ENCODE assay signal across 11 mouse cellular contexts in the genomic region with DNA sequence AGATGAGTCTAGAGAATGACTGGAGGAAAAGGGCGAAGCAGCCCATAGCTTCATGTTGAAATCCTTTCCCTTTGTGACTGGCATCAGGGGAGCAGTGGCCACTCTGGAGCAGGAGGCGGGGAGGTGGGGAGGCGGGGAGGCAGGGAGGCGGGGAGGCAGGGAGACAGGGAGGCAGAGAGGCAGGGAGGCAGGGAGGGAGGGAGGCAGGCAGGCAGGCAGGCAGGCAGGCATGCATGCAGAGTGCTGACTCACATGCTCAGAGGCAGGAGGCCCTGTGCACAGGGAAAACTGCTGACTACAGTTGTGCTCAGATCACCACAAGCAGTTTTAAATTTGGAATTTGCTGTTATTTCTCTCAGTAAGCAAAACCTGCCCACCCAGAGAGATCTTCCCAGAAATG. TPM values are rescaled to one million over a fixed set of nuclear protein-coding genes. Genes with fewer than 3 reads are reported as not detected.
DNase-seq lines count a peak whose midpoint lies in the region; ATAC-seq lines count a peak whose summit lies in the region.
"Had no signal": no experiment of that assay in that cellular context is flagged by ENCODE, and none has a peak within 500 bp of the region (broad histone marks: within the 10 kb centered on the region; RNA-seq: fewer than 3 reads in every experiment).

No protein-coding gene starts in this region.

- in situ Hi-C loops in ES-E14 (cut with MboI; ENCODE audit: low sequenced_read_pairs in 2 of 2, unreplicated experiment in 2 of 2) = no loop called here

- DNase-seq in forebrain, embryonic 10.5 days (ENCODE audit: extremely low spot score, low spot score) = no peak
- DNase-seq in forebrain, embryonic 14.5 days (ENCODE audit: low spot score) = no peak
- DNase-seq in ES-E14 (ENCODE audit: low read depth, low spot score) = no peak
- DNase-seq in liver, embryonic 11.5 days (ENCODE audit: low spot score) = no peak
- DNase-seq in testis, postnatal 10 days (ENCODE audit: low spot score) = no peak
- DNase-seq in layer of hippocampus, adult 18-20 months (ENCODE audit: low spot score in 2 of 2) = no peak
- DNase-seq: gastrocnemius, postnatal 36 days had no signal

- H3K9ac ChIP-seq in forebrain, embryonic 14.5 days (ENCODE audit: low read length) = no peak overlapping the region
- no peak overlapping the region; the same call in 1 of the 2 replicates for H3K9ac ChIP-seq in ES-E14 (ENCODE audit: insufficient read depth, low read depth, low read length, poor library complexity, severe bottlenecking)
- H3K9ac ChIP-seq in intestine, embryonic 16.5 days (ENCODE audit: low read depth, low read length) = no peak overlapping the region
- H3K9ac ChIP-seq in liver, embryonic 11.5 days (ENCODE audit: low read depth, low read length) = no peak overlapping the region
- H3K9ac ChIP-seq: hindbrain, embryonic 13.5 days; stomach, embryonic 15.5 days had no signal

- no peak overlapping the region for H3K4me3 ChIP-seq in forebrain, embryonic 10.5 days
- no peak overlapping the region for H3K4me3 ChIP-seq in forebrain, embryonic 14.5 days (ENCODE audit: low read depth, low read length)
- H3K4me3 ChIP-seq in ES-E14 (ENCODE audit: insufficient read depth in 1 of 2, low read depth in 1 of 2, low read length in 2 of 2, poor library complexity in 1 of 2, severe bottlenecking in 1 of 2) = no peak overlapping the region
- H3K4me3 ChIP-seq in intestine, embryonic 16.5 days (ENCODE audit: low read length) = no peak overlapping the region
- no peak overlapping the region for H3K4me3 ChIP-seq in liver, embryonic 11.5 days (ENCODE audit: low read depth, low read length)
- H3K4me3 ChIP-seq: hindbrain, embryonic 13.5 days; stomach, embryonic 15.5 days had no signal

- H3K4me2 ChIP-seq in forebrain, embryonic 14.5 days (ENCODE audit: low read length) = no peak overlapping the region
- no peak overlapping the region for H3K4me2 ChIP-seq in intestine, embryonic 16.5 days (ENCODE audit: low read depth, low read length)
- H3K4me2 ChIP-seq in liver, embryonic 11.5 days = no peak overlapping the region
- H3K4me2 ChIP-seq: hindbrain, embryonic 13.5 days; stomach, embryonic 15.5 days had no signal

- peaks cover 8% of the 10 kb centered on the region for H3K4me1 ChIP-seq in forebrain, embryonic 10.5 days
- H3K4me1 ChIP-seq in forebrain, embryonic 14.5 days (ENCODE audit: control insufficient read depth, insufficient read depth, low read length) = no peaks in the 10 kb centered on the region
- peaks cover 0 to 2% of the 10 kb centered on the region in 2 experiments; a peak in 1 of 4 replicates for H3K4me1 ChIP-seq in ES-E14 (ENCODE audit: control insufficient read depth in 2 of 2, insufficient read depth in 2 of 2, low read length in 2 of 2, poor library complexity in 1 of 2)
- H3K4me1 ChIP-seq in intestine, embryonic 16.5 days (ENCODE audit: control insufficient read depth, insufficient read depth, low read length) = no peaks in the 10 kb centered on the region
- no peaks in the 10 kb centered on the region for H3K4me1 ChIP-seq in liver, embryonic 11.5 days (replicated peaks; ENCODE audit: control insufficient read depth, insufficient read depth, low read length)
- H3K4me1 ChIP-seq: hindbrain, embryonic 13.5 days; stomach, embryonic 15.5 days had no signal

- no peaks in the 10 kb centered on the region for H3K27me3 ChIP-seq in forebrain, embryonic 10.5 days (ENCODE audit: poor library complexity, severe bottlenecking)
- no peaks in the 10 kb centered on the region for H3K27me3 ChIP-seq in forebrain, embryonic 14.5 days (replicated peaks; ENCODE audit: control insufficient read depth, insufficient read depth, low read length)
- H3K27me3 ChIP-seq in intestine, embryonic 16.5 days (replicated peaks; ENCODE audit: control insufficient read depth, insufficient read depth, low read length) = no peaks in the 10 kb centered on the region
- no peaks in the 10 kb centered on the region for H3K27me3 ChIP-seq in liver, embryonic 11.5 days (replicated peaks; ENCODE audit: control insufficient read depth, insufficient read depth, low read length)
- H3K27me3 ChIP-seq: hindbrain, embryonic 13.5 days; stomach, embryonic 15.5 days had no signal

- 42% methylated on average over 4 of the region's 4 CpGs for WGBS in forebrain, embryonic 10.5 days
- WGBS in forebrain, embryonic 14.5 days = 28% methylated on average over 4 of the region's 4 CpGs
- 37% methylated on average over 4 of the region's 4 CpGs for WGBS in intestine, embryonic 16.5 days
- WGBS in liver, embryonic 11.5 days = 61% methylated on average over 3 of the region's 4 CpGs

- no peak for ATAC-seq in forebrain, embryonic 14.5 days
- ATAC-seq in intestine, embryonic 16.5 days = peak; percentile 74
- ATAC-seq in liver, embryonic 11.5 days (replicated peaks; ENCODE audit: low FRiP score) = peak; percentile 68
- ATAC-seq in CD4-positive, CD25-positive, alpha-beta regulatory T cell, adult 4 months = no peak

- H3K9me3 ChIP-seq in forebrain, embryonic 10.5 days = no peaks in the 10 kb centered on the region
- H3K9me3 ChIP-seq in forebrain, embryonic 14.5 days (replicated peaks; ENCODE audit: control insufficient read depth, low read length) = no peaks in the 10 kb centered on the region
- H3K9me3 ChIP-seq in ES-E14 (ENCODE audit: control insufficient read depth, insufficient read depth, low read depth, low read length) = no peaks in the 10 kb centered on the region
- no peaks in the 10 kb centered on the region for H3K9me3 ChIP-seq in intestine, embryonic 16.5 days (ENCODE audit: control insufficient read depth, low read length)
- H3K9me3 ChIP-seq in liver, embryonic 11.5 days (ENCODE audit: control insufficient read depth, low read length) = no peaks in the 10 kb centered on the region
- H3K9me3 ChIP-seq: hindbrain, embryonic 13.5 days; stomach, embryonic 15.5 days had no signal

- H3K36me3 ChIP-seq in forebrain, embryonic 10.5 days (replicated peaks) = no peaks in the 10 kb centered on the region
- H3K36me3 ChIP-seq in forebrain, embryonic 14.5 days (ENCODE audit: control insufficient read depth, insufficient read depth, low read length) = no peaks in the 10 kb centered on the region
- no peaks in the 10 kb centered on the region for H3K36me3 ChIP-seq in ES-E14 (ENCODE audit: control insufficient read depth, insufficient read depth, low read length, poor library complexity, severe bottlenecking)
- no peaks in the 10 kb centered on the region for H3K36me3 ChIP-seq in intestine, embryonic 16.5 days (ENCODE audit: control insufficient read depth, insufficient read depth, low read length)
- H3K36me3 ChIP-seq in liver, embryonic 11.5 days (ENCODE audit: control insufficient read depth, insufficient read depth, low read length) = no peaks in the 10 kb centered on the region
- H3K36me3 ChIP-seq: hindbrain, embryonic 13.5 days; stomach, embryonic 15.5 days had no signal

- peak overlapping the region; percentile 16; the same call in 1 of the 2 replicates for H3K27ac ChIP-seq in forebrain, embryonic 10.5 days
- H3K27ac ChIP-seq in forebrain, embryonic 14.5 days (ENCODE audit: low read depth, low read length) = no peak overlapping the region
- no peak overlapping the region; the same call in 1 of the 2 replicates for H3K27ac ChIP-seq in ES-E14 (ENCODE audit: insufficient read depth, low read depth, low read length, poor library complexity, severe bottlenecking)
- no peak overlapping the region for H3K27ac ChIP-seq in intestine, embryonic 16.5 days (ENCODE audit: low read length)
- no peak overlapping the region for H3K27ac ChIP-seq in liver, embryonic 11.5 days (ENCODE audit: low read depth, low read length)
- H3K27ac ChIP-seq: hindbrain, embryonic 13.5 days; stomach, embryonic 15.5 days had no signal

RNA-seq across cellular contexts. Expression of a gene that starts 6.1 kb away (rescaled TPM):
- polyA plus RNA-seq in forebrain, embryonic 10.5 days (2016; fragmentation: Nextera tagmentation; extraction: Ambion mirVana) = 126 and 138 TPM in 2 replicates
- polyA plus RNA-seq in forebrain, embryonic 14.5 days (2014; fragmentation: Nextera tagmentation; extraction: Ambion mirVana) = 31.3 and 40.0 TPM in 2 replicates
- total RNA-seq in ES-E14 (2012; rRNA removed) = 96.4 and 133 TPM in 2 replicates
- 92.1 and 97.1 TPM in 2 replicates for polyA plus RNA-seq in intestine, embryonic 16.5 days (2015; fragmentation: Nextera tagmentation; extraction: Ambion mirVana)
- 111 and 120 TPM in 2 replicates for polyA plus RNA-seq in liver, embryonic 11.5 days (2014; fragmentation: Nextera tagmentation; extraction: Ambion mirVana)
- total RNA-seq in layer of hippocampus, adult 18-20 months (2021) = 1 to 10 TPM; 3.8 to 5.8 TPM
- under 1 TPM; 0.32 to 0.95 TPM for polyA plus RNA-seq in CD4-positive, CD25-positive, alpha-beta regulatory T cell, adult 4 months (2017; shearing (Covaris generic))

RNA-seq across cellular contexts. Expression of a gene that starts 11.3 kb away (rescaled TPM):
- polyA plus RNA-seq in forebrain, embryonic 10.5 days (2016; fragmentation: Nextera tagmentation; extraction: Ambion mirVana) = 23.5 and 24.7 TPM in 2 replicates
- polyA plus RNA-seq in forebrain, embryonic 14.5 days (2014; fragmentation: Nextera tagmentation; extraction: Ambion mirVana) = 13.6 and 14.4 TPM in 2 replicates
- total RNA-seq in ES-E14 (2012; rRNA removed) = 12.6 and 15.2 TPM in 2 replicates
- polyA plus RNA-seq in intestine, embryonic 16.5 days (2015; fragmentation: Nextera tagmentation; extraction: Ambion mirVana) = 49.6 and 51.5 TPM in 2 replicates
- polyA plus RNA-seq in liver, embryonic 11.5 days (2014; fragmentation: Nextera tagmentation; extraction: Ambion mirVana) = 18.2 and 20.1 TPM in 2 replicates
- total RNA-seq in layer of hippocampus, adult 18-20 months (2021) = 10 to 100 TPM; 27.4 to 29.7 TPM
- 10 to 100 TPM; 27.7 to 35.1 TPM for polyA plus RNA-seq in CD4-positive, CD25-positive, alpha-beta regulatory T cell, adult 4 months (2017; shearing (Covaris generic))

RNA-seq across cellular contexts. Expression of a gene that starts 11.6 kb away (rescaled TPM):
- polyA plus RNA-seq in forebrain, embryonic 10.5 days (2016; fragmentation: Nextera tagmentation; extraction: Ambion mirVana) = 1.7 and 1.8 TPM in 2 replicates
- 1.5 and 1.9 TPM in 2 replicates for polyA plus RNA-seq in forebrain, embryonic 14.5 days (2014; fragmentation: Nextera tagmentation; extraction: Ambion mirVana)
- 22.3 and 28.5 TPM in 2 replicates for total RNA-seq in ES-E14 (2012; rRNA removed)
- polyA plus RNA-seq in intestine, embryonic 16.5 days (2015; fragmentation: Nextera tagmentation; extraction: Ambion mirVana) = 12.1 and 15.1 TPM in 2 replicates
- 1.6 and 2.1 TPM in 2 replicates for polyA plus RNA-seq in liver, embryonic 11.5 days (2014; fragmentation: Nextera tagmentation; extraction: Ambion mirVana)
- total RNA-seq in layer of hippocampus, adult 18-20 months (2021) = 10 to 100 TPM; 12.0 to 13.2 TPM
- polyA plus RNA-seq in CD4-positive, CD25-positive, alpha-beta regulatory T cell, adult 4 months (2017; shearing (Covaris generic)) = 1 to 10 TPM; 5.9 to 8.2 TPM

RNA-seq across cellular contexts. Expression of a gene that starts 21.8 kb away (rescaled TPM):
- 318 and 342 TPM in 2 replicates for polyA plus RNA-seq in forebrain, embryonic 10.5 days (2016; fragmentation: Nextera tagmentation; extraction: Ambion mirVana)
- polyA plus RNA-seq in forebrain, embryonic 14.5 days (2014; fragmentation: Nextera tagmentation; extraction: Ambion mirVana) = 242 and 250 TPM in 2 replicates
- 154 and 156 TPM in 2 replicates for total RNA-seq in ES-E14 (2012; rRNA removed)
- 242 and 260 TPM in 2 replicates for polyA plus RNA-seq in intestine, embryonic 16.5 days (2015; fragmentation: Nextera tagmentation; extraction: Ambion mirVana)
- polyA plus RNA-seq in liver, embryonic 11.5 days (2014; fragmentation: Nextera tagmentation; extraction: Ambion mirVana) = 253 TPM in 2 replicates
- total RNA-seq in layer of hippocampus, adult 18-20 months (2021) = 10 to 100 TPM; 68.8 to 70.0 TPM
- 100 to 1,000 TPM; 111 to 138 TPM for polyA plus RNA-seq in CD4-positive, CD25-positive, alpha-beta regulatory T cell, adult 4 months (2017; shearing (Covaris generic))

RNA-seq across cellular contexts. Expression of a gene that starts 32.1 kb away (rescaled TPM):
- 21.0 and 22.3 TPM in 2 replicates for polyA plus RNA-seq in forebrain, embryonic 10.5 days (2016; fragmentation: Nextera tagmentation; extraction: Ambion mirVana)
- 15.2 and 20.5 TPM in 2 replicates for polyA plus RNA-seq in forebrain, embryonic 14.5 days (2014; fragmentation: Nextera tagmentation; extraction: Ambion mirVana)
- 9.4 and 11.2 TPM in 2 replicates for total RNA-seq in ES-E14 (2012; rRNA removed)
- polyA plus RNA-seq in intestine, embryonic 16.5 days (2015; fragmentation: Nextera tagmentation; extraction: Ambion mirVana) = 13.0 and 18.0 TPM in 2 replicates
- polyA plus RNA-seq in liver, embryonic 11.5 days (2014; fragmentation: Nextera tagmentation; extraction: Ambion mirVana) = 7.0 and 7.6 TPM in 2 replicates
- 100 to 1,000 TPM; 106 TPM for total RNA-seq in layer of hippocampus, adult 18-20 months (2021)
- polyA plus RNA-seq in CD4-positive, CD25-positive, alpha-beta regulatory T cell, adult 4 months (2017; shearing (Covaris generic)) = 1 to 10 TPM; 1.8 to 2.3 TPM

Comparison
In these comparisons a context has a peak if more than half of its experiments do, and no peak if none do; other contexts are left out.
1. ATAC-seq: peak in intestine, embryonic 16.5 days (single experiment) and liver, embryonic 11.5 days (single experiment); none in forebrain, embryonic 14.5 days (single experiment) and CD4-positive, CD25-positive, alpha-beta regulatory T cell, adult 4 months (single experiment).
2. RNA of a gene that starts 6.1 kb away (polyA plus RNA-seq): 126 to 138 TPM in forebrain, embryonic 10.5 days, 111 to 120 TPM in liver, embryonic 11.5 days, 92.1 to 97.1 TPM in intestine, embryonic 16.5 days and 31.3 to 40.0 TPM in forebrain, embryonic 14.5 days; 0.32 to 0.95 TPM in CD4-positive, CD25-positive, alpha-beta regulatory T cell, adult 4 months; every median in the first group is over 10 times any median in the second.